Mouse (Mus musculus) testis, adult 2 months (tissue): ENCODE measurements around the gene Zfp423.

Experiments used
- CTCF ChIP-seq: fragments of 200-500 bp; IDR thresholded peaks from 2 replicates; pipeline ENCODE4 v1.5.1; 2012; ENCODE audit warnings: low read depth, mild to moderate bottlenecking, inconsistent platforms, low read length, moderate library complexity; ENCODE audit not compliant: control insufficient read depth, insufficient read depth, insufficient replicate concordance
- POLR2A ChIP-seq: fragments of 200-500 bp; IDR thresholded peaks from 2 replicates; pipeline ENCODE4 v1.6.1; 2012; ENCODE audit warnings: low read depth, mild to moderate bottlenecking, inconsistent platforms, low read length, moderate library complexity; ENCODE audit not compliant: control insufficient read depth

- TF ChIP-seq CTCF: no peak
- TF ChIP-seq POLR2A: no peak
These were observed 23.5 kb upstream of the Zfp423 start for GRCm38 (mm10) chr8:87982936-87983335.
